Mouse (Mus musculus) cortical plate, adult 2 months (tissue): ENCODE measurements at regions not wholly inside any gene's neighbourhood (a gene's known extent, or its start where the extent isn't known, plus 50 kb on each side); places are given as distances from the start of the nearest gene placed in this dataset.

Experiments
- CTCF ChIP-seq: fragments of 200-500 bp; IDR thresholded peaks from 2 replicates; pipeline ENCODE4 v1.5.1; 2011; ENCODE audit warnings: mild to moderate bottlenecking, control low read depth, low read length; ENCODE audit not compliant: insufficient read depth; ENCODE audit errors: extremely low read depth
- POLR2A ChIP-seq: fragments of 200-500 bp; IDR thresholded peaks from 2 replicates; pipeline ENCODE4 v1.6.1; 2011; ENCODE audit warnings: mild to moderate bottlenecking, low read length, control low read depth; ENCODE audit not compliant: insufficient read depth; ENCODE audit errors: extremely low read depth

DNA sequence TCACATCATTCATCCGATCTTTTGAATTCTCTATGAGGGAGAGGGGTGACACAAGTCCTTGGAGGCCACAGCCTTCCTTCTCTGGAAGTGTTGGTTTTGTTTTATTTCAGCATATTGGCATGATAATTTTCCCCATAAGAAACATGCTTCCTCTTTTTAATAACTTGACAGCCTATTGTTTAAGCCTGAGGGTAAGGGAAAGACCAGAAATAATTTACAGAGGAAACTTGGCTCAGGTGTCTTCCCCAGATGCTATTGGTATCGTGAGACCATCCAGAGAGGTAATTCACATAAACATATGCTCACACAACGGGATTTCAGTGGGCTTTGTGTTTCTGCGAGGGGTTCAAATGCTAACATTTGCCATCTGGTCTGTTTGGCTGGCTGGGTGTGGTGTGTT is 212.0 kb downstream of the Sptssa start:
- no peak for TF ChIP-seq POLR2A
- TF ChIP-seq CTCF = no peak
